Mouse (Mus musculus) mesoderm, embryonic 11.5 days (tissue): ENCODE data around the gene 6030408B16Rik.

Source experiments
- DNase-seq: peaks from one replicate; pipeline ENCODE4 v3.0.0-alpha.2; 2012; ENCODE audit warnings: low read depth, low spot score

The 6030408B16Rik gene

GRCm38 (mm10) chr15:101267053-101268032 is 25.7 kb upstream of the 6030408B16Rik start:
- DNase-seq: no peak

- no peak for DNase-seq
These were observed 22.8 kb upstream of the 6030408B16Rik start for GRCm38 (mm10) chr15:101270101-101270820.

- no peak for DNase-seq
These were observed 21.9 kb upstream of the 6030408B16Rik start for GRCm38 (mm10) chr15:101271107-101271506.

- no peak for DNase-seq
These were observed 21.5 kb upstream of the 6030408B16Rik start for GRCm38 (mm10) chr15:101271513-101271912.

GRCm38 (mm10) chr15:101274380-101274779 is 18.6 kb upstream of the 6030408B16Rik start:
- no peak for DNase-seq

GRCm38 (mm10) chr15:101277351-101277899 is 15.6 kb upstream of the 6030408B16Rik start:
- peak; percentile 43 for DNase-seq

GRCm38 (mm10) chr15:101278589-101278988 is 14.4 kb upstream of the 6030408B16Rik start:
- DNase-seq: no peak

GRCm38 (mm10) chr15:101279430-101279999 is 13.5 kb upstream of the 6030408B16Rik start:
- no peak for DNase-seq

- no peak for DNase-seq
These were observed 10.5 kb upstream of the 6030408B16Rik start for GRCm38 (mm10) chr15:101282471-101282870.

- DNase-seq: peak; percentile 74
These were observed 9.7 kb upstream of the 6030408B16Rik start for GRCm38 (mm10) chr15:101283183-101283910.

GRCm38 (mm10) chr15:101283911-101284750 is 8.9 kb upstream of the 6030408B16Rik start, which contains the start of gene Atg101:
Atg101 (plus strand) TSS chr15:101284272.
- DNase-seq: peak; percentile 95

- DNase-seq: no peak
These were observed 6.8 kb upstream of the 6030408B16Rik start for GRCm38 (mm10) chr15:101286129-101286770.

- no peak for DNase-seq
These were observed 5.7 kb upstream of the 6030408B16Rik start for GRCm38 (mm10) chr15:101287361-101287760.

- DNase-seq: no peak
These were observed 2.7 kb upstream of the 6030408B16Rik start for GRCm38 (mm10) chr15:101290354-101290753.

- no peak for DNase-seq
These were observed 1.0 kb upstream of the 6030408B16Rik start for GRCm38 (mm10) chr15:101292012-101292411.

GRCm38 (mm10) chr15:101294028-101294894 is 1.2 kb downstream of the 6030408B16Rik start:
- no peak for DNase-seq

GRCm38 (mm10) chr15:101295106-101295505 is 2.1 kb downstream of the 6030408B16Rik start:
- DNase-seq: no peak

GRCm38 (mm10) chr15:101295616-101296015 is 2.6 kb downstream of the 6030408B16Rik start:
- no peak for DNase-seq

- DNase-seq: no peak
These were observed 3.1 kb downstream of the 6030408B16Rik start for GRCm38 (mm10) chr15:101296091-101296490.
